Mouse (Mus musculus) heart, postnatal 4 days (tissue): ENCODE results near the gene Apol7c. TPM values are rescaled to one million over a fixed set of nuclear protein-coding genes. Genes with fewer than 3 reads are reported as not detected.
"Not testable (repeated sequence)": the region's sequence is repeated elsewhere in the genome, so short reads cannot be mapped to it uniquely, and the experiment has no call there.

Source experiments
- DNase-seq: peaks from one replicate; pipeline ENCODE4 v3.0.0; 2021
- total RNA-seq, 2 experiments: library from RNA; stranded (reverse); gene quantifications; 2 replicates each; pipeline ENCODE4 v1.2.3; 2021

Gene Apol7c
- not detected for total RNA-seq

GRCm38 (mm10) chr15:77533216-77533615, at the start of gene Apol7c:
Apol7c (minus strand) TSS chr15:77533316.
- no peak for DNase-seq

- DNase-seq: peak; percentile 67
Measured at GRCm38 (mm10) chr15:77581681-77582080, 48.6 kb upstream of the Apol7c start.

- DNase-seq: no peak
Measured at GRCm38 (mm10) chr15:77579311-77579710, 46.2 kb upstream of the Apol7c start.

GRCm38 (mm10) chr15:77578801-77579200, 45.7 kb upstream of the Apol7c start:
- DNase-seq: no peak

- no peak for DNase-seq
Measured at GRCm38 (mm10) chr15:77563219-77563618, 30.1 kb upstream of the Apol7c start.

GRCm38 (mm10) chr15:77561792-77562191, 28.7 kb upstream of the Apol7c start, which contains the start of gene 1700025B11Rik:
1700025B11Rik (minus strand) TSS chr15:77561892.
- DNase-seq: no peak

GRCm38 (mm10) chr15:77539221-77539620, 6.1 kb upstream of the Apol7c start:
- DNase-seq: not testable (repeated sequence)

- peak; percentile 82 for DNase-seq
Measured at GRCm38 (mm10) chr15:77523186-77523843, 9.8 kb downstream of the Apol7c start.

GRCm38 (mm10) chr15:77520596-77520995, 12.5 kb downstream of the Apol7c start:
- DNase-seq: not testable (repeated sequence)

GRCm38 (mm10) chr15:77507966-77508365, 25.1 kb downstream of the Apol7c start, which contains the start of gene Apol11a:
Apol11a (plus strand) TSS chr15:77508271.
- DNase-seq: not testable (repeated sequence)

GRCm38 (mm10) chr15:77494694-77495093, 38.4 kb downstream of the Apol7c start:
- not testable (repeated sequence) for DNase-seq

GRCm38 (mm10) chr15:77493181-77493580, 39.9 kb downstream of the Apol7c start:
- not testable (repeated sequence) for DNase-seq

GRCm38 (mm10) chr15:77482140-77482794, 50.8 kb downstream of the Apol7c start:
- no peak for DNase-seq

- DNase-seq: not testable (repeated sequence)
Measured at GRCm38 (mm10) chr15:77476693-77477092, 56.4 kb downstream of the Apol7c start, which contains the start of gene Apol10a. Apol10a (plus strand) TSS chr15:77477047.

Other genes starting within 250 kb of the Apol7c start
- 100 to 1,000 TPM; 175 to 186 TPM for gene Rbfox2, start 226.3 kb downstream of the Apol7c start, total RNA-seq
- gene Apol7a, start 134.2 kb downstream of the Apol7c start, total RNA-seq: under 1 TPM in 1 of 2 experiments, not detected in 1; 0.12 TPM
- gene Apol9a, start 122.2 kb downstream of the Apol7c start, total RNA-seq: under 1 TPM; 0.21 to 0.23 TPM
- gene Apol7b, start 85.8 kb downstream of the Apol7c start, total RNA-seq: not detected
- not detected for gene Apol10a, start 56.3 kb downstream of the Apol7c start, total RNA-seq
- not detected for gene Apol11a, start 25.0 kb downstream of the Apol7c start, total RNA-seq
- gene 1700025B11Rik, start 28.6 kb upstream of the Apol7c start, total RNA-seq: not detected
- gene Apol10b, start 62.8 kb upstream of the Apol7c start, total RNA-seq: not detected
- gene Gm36245, start 65.9 kb upstream of the Apol7c start, total RNA-seq: not detected
- under 1 TPM; 0.29 to 0.41 TPM for gene Apol11b, start 110.0 kb upstream of the Apol7c start, total RNA-seq
- under 1 TPM in 1 of 2 experiments, not detected in 1; 0.12 TPM for gene Apol7e, start 165.5 kb upstream of the Apol7c start, total RNA-seq
- under 1 TPM in 1 of 2 experiments, not detected in 1; 0.41 TPM for gene Apol9b, start 195.7 kb upstream of the Apol7c start, total RNA-seq
- under 1 TPM; 0.17 to 0.38 TPM for gene Apol8, start 223.7 kb upstream of the Apol7c start, total RNA-seq